Mouse (Mus musculus) testis, postnatal 14 days (tissue): ENCODE results near the gene Rab1b.

Experiments
- DNase-seq: peaks from one replicate; pipeline ENCODE4 v3.0.0; 2021; ENCODE audit warnings: low spot score

The Rab1b gene

GRCm38 (mm10) chr19:5051031-5051430, 55.8 kb downstream of the Rab1b start:
- no peak for DNase-seq

- no peak for DNase-seq
Measured at GRCm38 (mm10) chr19:5050047-5050905, 56.6 kb downstream of the Rab1b start, which contains the start of gene Rin1. Gene Rin1, plus strand, starts transcription at chr19:5050481.

- no peak for DNase-seq
Measured at GRCm38 (mm10) chr19:5049325-5049724, 57.5 kb downstream of the Rab1b start.
